Mouse (Mus musculus) liver, embryonic 14.5 days (tissue): ENCODE measurements around the gene Gadd45a. TPM values are rescaled to one million over a fixed set of nuclear protein-coding genes. Genes with fewer than 3 reads are reported as not detected.

Experiments
- ATAC-seq: fragments of 200-750 bp; cut with Nextera tagmentation; 2 replicates; pipeline ENCODE4 v1.8.0; 2017; ENCODE audit warnings: moderate number of reproducible peaks, mild to moderate bottlenecking, moderate library complexity; ENCODE audit not compliant: insufficient read depth
- DNase-seq, 3 experiments: peaks; one replicate each; pipeline ENCODE4 v3.0.0-alpha.2; 2012 to 2013; ENCODE audit warnings: low read depth in 3 of 3, low spot score in 3 of 3
- H3K27ac ChIP-seq: fragments of 300-500 bp; sonication (generic); 2 replicates; pipeline ENCODE4 v1.5.1; 2014; ENCODE audit warnings: moderate library complexity, mild to moderate bottlenecking, control low read depth, inconsistent platforms
- H3K27me3 ChIP-seq: fragments of 300-500 bp; sonication (generic); 2 replicates; pipeline ENCODE4 v1.6.1; 2014; ENCODE audit warnings: mild to moderate bottlenecking, low read length, moderate library complexity; ENCODE audit not compliant: control insufficient read depth, insufficient read depth
- H3K36me3 ChIP-seq: fragments of 300-500 bp; sonication (generic); replicated peaks from 2 replicates; pipeline ENCODE4 v1.6.1; 2014; ENCODE audit warnings: low read depth; ENCODE audit not compliant: control insufficient read depth, insufficient read depth
- H3K4me1 ChIP-seq, 2 experiments: fragments of 200-500 bp in 1 of 2; fragments of 300-500 bp in 1 of 2; sonication (generic) in 1 of 2; replicated peaks; 2 replicates each; pipeline ENCODE4 v1.6.1; 2012 to 2014; ENCODE audit warnings: antibody characterized with exemption in 1 of 2, inconsistent platforms in 1 of 2, low read length in 1 of 2; ENCODE audit not compliant: control insufficient read depth in 2 of 2, insufficient read depth in 2 of 2
- H3K4me2 ChIP-seq: fragments of 300-500 bp; sonication (generic); 2 replicates; pipeline ENCODE4 v1.6.1; 2014; ENCODE audit warnings: low read depth, mild to moderate bottlenecking, control low read depth, moderate library complexity
- H3K4me3 ChIP-seq, 2 experiments: fragments of 200-500 bp in 1 of 2; fragments of 300-500 bp in 1 of 2; sonication (generic) in 1 of 2; 2 replicates each; pipeline ENCODE4 v1.5.1; 2012 to 2014; ENCODE audit warnings: low read depth in 2 of 2, low read length in 2 of 2, mild to moderate bottlenecking in 2 of 2, control low read depth in 1 of 2, inconsistent platforms in 1 of 2, moderate library complexity in 1 of 2; ENCODE audit not compliant: insufficient read depth in 1 of 2
- H3K9ac ChIP-seq: fragments of 300-500 bp; sonication (generic); replicated peaks from 2 replicates; pipeline ENCODE4 v1.6.1; 2014; ENCODE audit warnings: mild to moderate bottlenecking, control low read depth, moderate library complexity
- H3K9me3 ChIP-seq: fragments of 300-500 bp; sonication (generic); 2 replicates; pipeline ENCODE4 v1.6.1; 2016; ENCODE audit warnings: low read length, mixed read lengths; ENCODE audit not compliant: control insufficient read depth
- CTCF ChIP-seq: IDR thresholded peaks from 2 replicates; pipeline ENCODE4 v1.5.1; 2016; ENCODE audit warnings: antibody characterized with exemption, low read depth, control low read depth
- EP300 ChIP-seq: IDR thresholded peaks from 2 replicates; pipeline ENCODE4 v1.6.1; 2016; ENCODE audit warnings: antibody characterized with exemption, low read depth
- WGBS: fragments of 180-500 bp; shearing (Covaris S2); extraction: QIAGEN DNeasy Blood & Tissue Kit; methylation state at CpG from one replicate; pipeline ENCODE4 v1.1.7; 2014; ENCODE audit not compliant: insufficient replicate concordance; 5-methylcytosine and 5-hydroxymethylcytosine counted together
- polyA plus RNA-seq, 2 experiments: library from polyadenylated mRNA; depleted of rRNA in 1 of 2; stranded (reverse) in 1 of 2; unstranded in 1 of 2; fragments of >200 nt; fragmentation: Nextera tagmentation in 1 of 2; extraction: Ambion mirVana in 1 of 2; gene quantifications; 2 replicates each; pipeline versions ENCODE4 v1.2.1 to v1.2.3; 2012 to 2014

The Gadd45a gene
- polyA plus RNA-seq, 2 experiments: 49.8 to 90.4 TPM

DNA sequence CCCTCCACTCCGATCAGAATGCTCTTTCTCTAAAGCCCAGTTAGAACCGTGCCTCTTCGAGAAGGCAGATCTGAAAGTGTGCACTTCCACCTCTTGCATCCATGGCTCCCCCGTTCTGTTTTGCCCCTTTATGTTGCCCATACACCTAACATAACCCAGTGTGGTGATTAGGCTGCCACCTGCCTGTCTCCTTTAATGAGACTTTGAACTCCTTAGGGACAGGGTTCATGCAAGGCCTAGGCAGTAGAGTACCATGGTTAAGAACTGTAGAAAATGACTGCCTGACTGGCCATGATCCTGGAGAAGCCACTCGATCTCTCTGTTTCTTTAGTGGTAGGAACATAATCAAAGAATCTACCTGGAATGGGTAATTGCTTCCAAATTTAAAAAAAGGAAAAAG lies 20.3 kb upstream of the Gadd45a start:
- DNase-seq (no peak), ATAC-seq (peak; percentile 71)
- TF ChIP-seq CTCF (peak; percentile 4; the same call in 1 of the 2 replicates), EP300 (no peak)
- Histone ChIP-seq H3K4me3 (no peak overlapping the region), H3K9ac (peak overlapping the region; percentile 54), H3K36me3 (no peaks in the 10 kb centered on the region), H3K27me3 (no peaks in the 10 kb centered on the region), H3K4me2 (peak overlapping the region; percentile 57), H3K9me3 (no peaks in the 10 kb centered on the region), H3K27ac (peak overlapping the region; percentile 83), H3K4me1 (peaks cover 33 to 37% of the 10 kb centered on the region in 2 experiments)
- WGBS: 67% methylated on average over 5 of the region's 5 CpGs

- H3K27me3 ChIP-seq: no peaks in the 10 kb centered on the region
- DNase-seq (no peak), ATAC-seq (no peak)
- H3K4me1 ChIP-seq: peaks cover 33 to 37% of the 10 kb centered on the region in 2 experiments
- peak overlapping the region; percentile 57 for H3K4me2 ChIP-seq
- peak overlapping the region; percentile 83 for H3K27ac ChIP-seq
- H3K36me3 ChIP-seq: no peaks in the 10 kb centered on the region
- no peak for TF ChIP-seq CTCF
- TF ChIP-seq EP300: no peak
- peak overlapping the region; percentile 54 for H3K9ac ChIP-seq
- H3K4me3 ChIP-seq: no peak overlapping the region
- H3K9me3 ChIP-seq: no peaks in the 10 kb centered on the region
- WGBS: 72% methylated on average over 3 of the region's 3 CpGs
Observed at GRCm38 (mm10) chr6:67056889-67057564, 19.8 kb upstream of the Gadd45a start.

DNA sequence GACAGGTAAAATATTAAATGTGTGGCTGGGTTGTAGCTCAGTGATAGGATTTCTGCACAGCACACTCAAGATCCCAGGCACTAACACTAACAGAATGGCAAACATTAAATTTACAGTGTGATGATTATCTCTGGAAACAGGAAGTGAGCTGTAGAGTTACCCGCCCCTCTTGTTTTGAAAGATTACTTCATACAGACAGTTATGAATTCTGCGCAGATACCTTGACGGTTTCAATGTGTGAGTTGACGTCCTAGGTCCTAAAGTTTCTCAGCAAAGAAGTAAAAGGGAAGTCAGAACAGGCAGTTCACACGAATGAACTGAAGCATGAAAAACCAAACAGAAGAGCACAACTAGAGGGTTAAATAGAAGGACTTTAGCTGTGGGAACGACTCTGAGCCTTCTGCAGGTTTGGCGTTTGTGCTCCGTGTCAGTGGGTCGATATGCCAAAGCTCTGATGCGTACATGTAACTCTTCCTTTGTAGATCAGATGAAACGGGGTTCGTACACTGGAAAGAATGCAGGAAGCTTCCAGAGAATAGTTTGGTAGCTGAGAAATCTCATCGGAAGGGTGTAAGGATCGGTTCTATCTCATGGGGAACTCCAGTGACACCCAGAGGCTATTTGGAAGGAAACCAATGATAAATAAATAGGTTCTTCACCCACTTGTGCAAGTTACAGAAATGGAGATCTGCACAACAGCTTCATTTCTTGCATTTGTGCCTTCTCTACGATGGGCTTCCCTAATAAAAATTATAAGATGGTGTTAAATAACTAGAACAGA lies 19.0 kb upstream of the Gadd45a start:
- 45% methylated on average over 15 of the region's 15 CpGs for whole genome bisulfite sequencing
- no peaks in the 10 kb centered on the region for H3K9me3 ChIP-seq
- no peaks in the 10 kb centered on the region for H3K27me3 ChIP-seq
- H3K4me1 ChIP-seq: peaks cover 33 to 37% of the 10 kb centered on the region in 2 experiments
- H3K36me3 ChIP-seq: no peaks in the 10 kb centered on the region
- H3K4me3 ChIP-seq: no peak overlapping the region
- no peak overlapping the region; the same call in 1 of the 2 replicates for H3K9ac ChIP-seq
- DNase-seq (no peak), ATAC-seq (no peak)
- TF ChIP-seq EP300 (no peak), CTCF (no peak)
- peak overlapping the region; percentile 34 for H3K4me2 ChIP-seq
- peak overlapping the region; percentile 83; the same call in 1 of the 2 replicates for H3K27ac ChIP-seq

GRCm38 (mm10) chr6:67050063-67050462 lies 12.8 kb upstream of the Gadd45a start:
- Histone ChIP-seq H3K4me3 (no peak overlapping the region), H3K27me3 (no peaks in the 10 kb centered on the region), H3K36me3 (no peaks in the 10 kb centered on the region), H3K9me3 (no peaks in the 10 kb centered on the region), H3K4me1 (peaks cover 24 to 29% of the 10 kb centered on the region in 2 experiments), H3K27ac (peak overlapping the region; percentile 55; the same call in 1 of the 2 replicates), H3K9ac (no peak overlapping the region), H3K4me2 (no peak overlapping the region)
- WGBS: 61% methylated on average over 1 of the region's 1 CpGs
- ATAC-seq (no peak), DNase-seq (no peak)
- TF ChIP-seq CTCF (no peak), EP300 (no peak)

- H3K9ac ChIP-seq: 0 out of 2 replicates have a peak overlapping the region, but pooled peaks have one; percentile 27
- H3K4me1 ChIP-seq: peaks cover 24 to 29% of the 10 kb centered on the region in 2 experiments
- WGBS: 46% methylated on average over 2 of the region's 2 CpGs
- no peak for DNase-seq
- H3K36me3 ChIP-seq: no peaks in the 10 kb centered on the region
- H3K9me3 ChIP-seq: no peaks in the 10 kb centered on the region
- no peak overlapping the region for H3K4me3 ChIP-seq
- H3K27ac ChIP-seq: peak overlapping the region; percentile 55
- no peak overlapping the region for H3K4me2 ChIP-seq
- peak; percentile 12; the same call in 1 of the 2 replicates for ATAC-seq
- no peaks in the 10 kb centered on the region for H3K27me3 ChIP-seq
- no peak for TF ChIP-seq EP300
- TF ChIP-seq CTCF: no peak
Observed at GRCm38 (mm10) chr6:67049695-67050038, 12.4 kb upstream of the Gadd45a start.
